Comparison of ENCODE assay signal across 7 mouse cellular contexts in genomic region chr3:37401729-37402610, GRCm38 (mm10). TPM values are rescaled to one million over a fixed set of nuclear protein-coding genes. Genes with fewer than 3 reads are reported as not detected.
DNase-seq lines count a peak whose midpoint lies in the region; ATAC-seq lines count a peak whose summit lies in the region.

No protein-coding gene starts in this region.

- no peak overlapping the region for H3K4me2 ChIP-seq in heart, embryonic 16.5 days (ENCODE audit: low read depth, low read length)
- peak overlapping the region; percentile 34 for H3K4me2 ChIP-seq in limb, embryonic 13.5 days (replicated peaks)

- peaks cover 5% of the 10 kb centered on the region for H3K36me3 ChIP-seq in heart, embryonic 16.5 days (ENCODE audit: control insufficient read depth, insufficient read depth)
- H3K36me3 ChIP-seq in limb, embryonic 13.5 days, result peaks cover 5% of the 10 kb centered on the region; the same call in 1 of the 2 replicates

- peak; percentile 79 for DNase-seq in adrenal gland, adult 2 months
- peak; percentile 80 to 84 for DNase-seq in adrenal gland, postnatal 36 days
- DNase-seq in left cerebral cortex, adult 8-10 months (ENCODE audit: low spot score in 2 of 2), result no peak

- H3K9me3 ChIP-seq in heart, embryonic 16.5 days (replicated peaks; ENCODE audit: control insufficient read depth, low read length), result no peaks in the 10 kb centered on the region
- no peaks in the 10 kb centered on the region for H3K9me3 ChIP-seq in limb, embryonic 13.5 days

- WGBS in heart, embryonic 16.5 days, result 70% methylated on average over 11 of the region's 11 CpGs
- WGBS in limb, embryonic 13.5 days, result 30% methylated on average over 11 of the region's 11 CpGs

- peaks cover 17% of the 10 kb centered on the region for H3K4me1 ChIP-seq in heart, embryonic 16.5 days (ENCODE audit: control insufficient read depth, insufficient read depth, low read length)
- peaks cover 28% of the 10 kb centered on the region for H3K4me1 ChIP-seq in limb, embryonic 13.5 days

- H3K27me3 ChIP-seq in heart, embryonic 16.5 days (ENCODE audit: control insufficient read depth, insufficient read depth, low read length), result no peaks in the 10 kb centered on the region
- H3K27me3 ChIP-seq in limb, embryonic 13.5 days, result no peaks in the 10 kb centered on the region

- no peak overlapping the region for H3K9ac ChIP-seq in heart, embryonic 16.5 days (ENCODE audit: low read length)
- H3K9ac ChIP-seq in limb, embryonic 13.5 days, result no peak overlapping the region

- no peak for ATAC-seq in heart, embryonic 16.5 days (replicated peaks; ENCODE audit: extremely low read depth, insufficient read depth, low FRiP score)
- ATAC-seq in limb, embryonic 13.5 days (ENCODE audit: low FRiP score, low read depth), result peak; percentile 89
- ATAC-seq in megakaryocyte progenitor cell, adult 5-6 weeks (replicated peaks; ENCODE audit: poor library complexity), result no peak
- no peak for ATAC-seq in activated CD4-positive, CD25-positive, alpha-beta regulatory T cell, adult 4 months

- H3K4me3 ChIP-seq in heart, embryonic 16.5 days (ENCODE audit: low read length), result no peak overlapping the region
- H3K4me3 ChIP-seq in limb, embryonic 13.5 days, result no peak overlapping the region

- 0 out of 2 replicates have a peak overlapping the region, but pooled peaks have one; percentile 9 for H3K27ac ChIP-seq in heart, embryonic 16.5 days (ENCODE audit: low read length)
- H3K27ac ChIP-seq in limb, embryonic 13.5 days, result peak overlapping the region; percentile 94

RNA-seq across cellular contexts. Expression of gene Spata5, which starts 17.7 kb away (rescaled TPM):
- total RNA-seq in adrenal gland, adult 2 months (2021), result 10 to 100 TPM; 29.1 to 46.0 TPM
- 0.67 and 1.9 TPM in 2 replicates for polyA plus RNA-seq in adrenal gland, adult 2 months (2012; rRNA removed)
- 10 to 100 TPM; 29.4 to 40.4 TPM for total RNA-seq in adrenal gland, postnatal 36 days (2021)
- 20.8 and 22.5 TPM in 2 replicates for polyA plus RNA-seq in heart, embryonic 16.5 days (2015; fragmentation: Nextera tagmentation; extraction: Ambion mirVana)
- polyA plus RNA-seq in limb, embryonic 13.5 days (2015; fragmentation: Nextera tagmentation; extraction: Ambion mirVana), result 40.3 and 44.6 TPM in 2 replicates
- 68.9 and 78.2 TPM in 2 replicates for total RNA-seq in megakaryocyte progenitor cell, adult 5-6 weeks (2015)
- total RNA-seq in megakaryocyte progenitor cell, adult 5-6 weeks (2017), result 126 and 148 TPM in 2 replicates
- polyA plus RNA-seq in activated CD4-positive, CD25-positive, alpha-beta regulatory T cell, adult 4 months (2017; shearing (Covaris generic)), result 10 to 100 TPM; 24.6 to 30.7 TPM
- total RNA-seq in left cerebral cortex, adult 8-10 months (2022), result 10 to 100 TPM; 23.0 to 30.8 (median 28.4) TPM

RNA-seq across cellular contexts. Expression of gene Nudt6, which starts 18.0 kb away (rescaled TPM):
- total RNA-seq in adrenal gland, adult 2 months (2021), result 10 to 100 TPM; 16.2 to 18.7 TPM
- polyA plus RNA-seq in adrenal gland, adult 2 months (2012; rRNA removed), result 62.7 and 69.8 TPM in 2 replicates
- 10 to 100 TPM; 15.3 to 25.7 TPM for total RNA-seq in adrenal gland, postnatal 36 days (2021)
- polyA plus RNA-seq in heart, embryonic 16.5 days (2015; fragmentation: Nextera tagmentation; extraction: Ambion mirVana), result 13.8 and 14.7 TPM in 2 replicates
- 4.5 and 5.2 TPM in 2 replicates for polyA plus RNA-seq in limb, embryonic 13.5 days (2015; fragmentation: Nextera tagmentation; extraction: Ambion mirVana)
- total RNA-seq in megakaryocyte progenitor cell, adult 5-6 weeks (2015), result 14.4 and 18.0 TPM in 2 replicates
- 9.1 and 19.9 TPM in 2 replicates for total RNA-seq in megakaryocyte progenitor cell, adult 5-6 weeks (2017)
- polyA plus RNA-seq in activated CD4-positive, CD25-positive, alpha-beta regulatory T cell, adult 4 months (2017; shearing (Covaris generic)), result 10 to 100 TPM; 10.9 to 16.7 TPM
- total RNA-seq in left cerebral cortex, adult 8-10 months (2022), result 1 to 10 TPM; 5.7 to 7.7 (median 6.7) TPM

RNA-seq across cellular contexts. Expression of gene Fgf2, which starts 53.8 kb away (rescaled TPM):
- 1 to 10 TPM; 4.3 to 4.7 TPM for total RNA-seq in adrenal gland, adult 2 months (2021)
- 1.7 and 2.0 TPM in 2 replicates for polyA plus RNA-seq in adrenal gland, adult 2 months (2012; rRNA removed)
- 1 to 10 TPM; 3.0 to 7.0 TPM for total RNA-seq in adrenal gland, postnatal 36 days (2021)
- polyA plus RNA-seq in heart, embryonic 16.5 days (2015; fragmentation: Nextera tagmentation; extraction: Ambion mirVana), result 1.1 and 1.2 TPM in 2 replicates
- polyA plus RNA-seq in limb, embryonic 13.5 days (2015; fragmentation: Nextera tagmentation; extraction: Ambion mirVana), result 3.9 and 4.7 TPM in 2 replicates
- not detected in 2 replicates for total RNA-seq in megakaryocyte progenitor cell, adult 5-6 weeks (2015)
- total RNA-seq in megakaryocyte progenitor cell, adult 5-6 weeks (2017), result 0.10 and 0.21 TPM in 2 replicates
- polyA plus RNA-seq in activated CD4-positive, CD25-positive, alpha-beta regulatory T cell, adult 4 months (2017; shearing (Covaris generic)), result under 1 TPM; 0.45 to 0.65 TPM
- 1 to 10 TPM; 5.5 to 8.1 (median 6.7) TPM for total RNA-seq in left cerebral cortex, adult 8-10 months (2022)

Comparison
In these comparisons a context has a peak if more than half of its experiments do, and no peak if none do; other contexts are left out.
1. DNase-seq: peak in adrenal gland, adult 2 months (single experiment) and adrenal gland, postnatal 36 days (2 of 2); none in left cerebral cortex, adult 8-10 months (0 of 2).